Mouse (Mus musculus): Measurements from ENCODE around the gene Ano10. TPM values are rescaled to one million over a fixed set of nuclear protein-coding genes. Genes with fewer than 3 reads are reported as not detected.

The Ano10 gene
- 24.7 and 35.3 TPM in 2 replicates for total RNA-seq (2014; rRNA removed)
- polyA plus RNA-seq (2015; fragmentation: Nextera tagmentation; extraction: Ambion mirVana), result 26.3 and 32.0 TPM in 2 replicates

DNA sequence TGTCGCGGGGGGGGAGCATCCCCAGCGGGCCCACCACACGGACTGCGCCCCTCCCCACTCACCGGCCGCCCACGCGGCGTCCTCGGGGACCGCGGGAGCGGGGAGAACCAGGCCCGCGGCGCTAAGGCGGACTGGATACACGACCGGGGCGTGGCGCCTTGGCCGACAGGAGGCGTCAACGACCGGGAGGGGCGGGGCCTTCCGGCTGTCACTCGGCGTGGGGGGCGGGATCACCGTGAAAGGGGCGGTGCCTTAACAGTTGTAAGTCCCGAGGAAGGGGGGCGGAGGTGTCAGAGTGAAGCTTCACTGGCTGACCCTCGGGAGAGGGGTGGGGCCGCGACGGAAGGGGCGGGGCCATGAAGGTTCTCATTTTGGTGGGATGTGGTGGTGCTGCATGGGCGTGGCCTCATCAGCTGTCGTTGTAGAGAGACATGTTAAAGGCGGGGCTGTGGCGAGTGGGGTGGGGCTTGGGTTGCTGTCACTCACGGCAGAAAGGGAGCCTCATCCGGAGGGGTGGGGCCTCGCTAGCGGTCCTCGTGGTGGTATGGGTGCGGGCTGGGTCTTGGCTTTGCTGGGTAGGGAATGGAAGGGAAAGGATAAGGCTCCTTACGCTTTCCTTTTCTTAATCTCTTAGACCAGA lies at the start of gene Ano10:
TSS of gene Ano10 (minus strand) at position 182 of the 640 bp plus-strand sequence.
- Histone ChIP-seq H3K4me2 (ENCODE audit: low read depth) (peak within 1 kb of the TSS; percentile 58), H3K36me3 (ENCODE audit: insufficient read depth) (no peaks in the 10 kb centered on the region), H3K4me1 (ENCODE audit: insufficient read depth) (0 out of 2 replicates have a peak, but pooled peaks cover 3% of the 10 kb centered on the region), H3K4me3 (ENCODE audit: low read depth, low read length) (peak within 1 kb of the TSS; percentile 70), H3K9me3 (ENCODE audit: low read length) (no peaks in the 10 kb centered on the region), H3K27me3 (ENCODE audit: insufficient read depth, low read length) (no peaks in the 10 kb centered on the region), H3K27ac (ENCODE audit: low read depth, low read length) (peak within 1 kb of the TSS; percentile 88), H3K9ac (peak within 1 kb of the TSS; percentile 86)
- peak; percentile 50; the same call in 1 of the 2 replicates for TF ChIP-seq CTCF (IDR thresholded peaks at IDR 0.05; ENCODE audit: low read depth)
- under 1% methylated on average over 48 of the region's 51 CpGs for WGBS
- DNase-seq (peak; percentile 97), ATAC-seq (peak; percentile 97)

DNA sequence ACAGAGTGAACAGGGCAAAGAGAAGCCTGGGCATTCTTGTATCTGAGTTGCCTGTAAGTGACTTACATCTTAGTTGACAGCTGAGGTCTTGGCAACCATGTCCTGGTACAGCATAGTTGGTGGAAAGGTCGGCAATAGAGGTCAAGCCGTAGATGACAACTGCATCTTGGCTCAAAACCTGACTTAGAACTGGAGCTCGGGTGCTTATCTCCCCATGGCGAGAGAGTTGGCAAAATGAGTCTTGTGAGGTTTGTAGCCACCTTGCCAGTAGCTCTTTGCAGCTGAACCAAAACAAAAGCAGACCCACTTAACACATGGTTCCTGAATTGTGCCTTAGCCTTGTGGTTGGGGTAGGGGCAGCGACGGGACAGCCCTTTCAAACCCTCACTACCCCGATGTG lies 49.2 kb upstream of the Ano10 start:
- Histone ChIP-seq H3K9ac (no peak overlapping the region), H3K36me3 (ENCODE audit: insufficient read depth) (no peaks in the 10 kb centered on the region), H3K27ac (ENCODE audit: low read depth, low read length) (no peak overlapping the region), H3K4me3 (ENCODE audit: low read depth, low read length) (no peak overlapping the region), H3K9me3 (ENCODE audit: low read length) (no peaks in the 10 kb centered on the region), H3K4me1 (ENCODE audit: insufficient read depth) (no peaks in the 10 kb centered on the region), H3K4me2 (ENCODE audit: low read depth) (no peak overlapping the region), H3K27me3 (ENCODE audit: insufficient read depth, low read length) (no peaks in the 10 kb centered on the region)
- no peak for TF ChIP-seq CTCF (IDR thresholded peaks at IDR 0.05; ENCODE audit: low read depth)
- WGBS, result 84% methylated on average over 7 of the region's 7 CpGs
- ATAC-seq, result no peak
- DNase-seq, result no peak

DNA sequence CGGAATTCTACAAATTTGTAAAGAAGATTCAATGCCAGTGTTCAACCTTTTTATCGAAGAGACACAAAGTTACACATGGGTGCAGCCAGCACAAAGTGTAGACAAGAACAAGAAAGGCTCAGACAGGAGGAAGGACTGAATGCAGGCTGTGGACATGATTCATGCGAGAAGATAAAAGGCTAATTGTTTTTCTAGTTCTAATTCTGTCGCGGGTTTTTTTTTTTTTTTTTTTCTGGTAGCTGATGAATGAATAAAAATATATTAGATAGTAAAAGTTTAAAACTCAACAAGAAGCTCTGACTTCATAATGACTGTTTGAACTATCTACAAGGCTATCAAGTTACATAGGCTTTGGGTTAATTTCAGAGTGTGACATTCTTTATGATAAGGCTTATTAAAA lies 45.7 kb upstream of the Ano10 start:
- WGBS, result 54% methylated on average over 5 of the region's 5 CpGs
- ATAC-seq (no peak), DNase-seq (no peak)
- Histone ChIP-seq H3K27ac (ENCODE audit: low read depth, low read length) (no peak overlapping the region), H3K4me2 (ENCODE audit: low read depth) (no peak overlapping the region), H3K4me1 (ENCODE audit: insufficient read depth) (no peaks in the 10 kb centered on the region), H3K4me3 (ENCODE audit: low read depth, low read length) (no peak overlapping the region), H3K9ac (no peak overlapping the region), H3K27me3 (ENCODE audit: insufficient read depth, low read length) (no peaks in the 10 kb centered on the region), H3K36me3 (ENCODE audit: insufficient read depth) (no peaks in the 10 kb centered on the region), H3K9me3 (ENCODE audit: low read length) (no peaks in the 10 kb centered on the region)
- TF ChIP-seq CTCF (IDR thresholded peaks at IDR 0.05; ENCODE audit: low read depth), result no peak

DNA sequence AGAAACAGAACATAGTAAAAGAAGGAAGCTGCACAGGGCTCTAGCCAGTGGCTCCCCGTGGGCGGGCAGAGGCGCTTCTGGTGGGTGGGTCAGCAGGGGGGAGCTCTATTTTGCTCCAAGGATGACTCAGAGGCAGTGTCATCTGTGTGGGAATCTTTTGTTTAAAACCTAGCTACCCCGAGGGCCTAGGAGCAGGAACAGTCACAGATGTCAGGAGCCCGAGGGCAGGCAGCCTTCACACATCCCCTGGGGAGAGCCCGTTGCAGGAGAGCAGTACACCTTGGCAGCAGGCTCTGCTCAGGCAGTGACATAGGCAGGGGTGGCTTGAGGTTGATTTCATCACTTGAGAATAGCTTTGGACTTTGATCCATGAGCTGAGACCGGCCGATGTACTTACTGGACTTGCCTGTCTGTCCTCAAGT lies 43.3 kb upstream of the Ano10 start:
- H3K27me3 ChIP-seq (ENCODE audit: insufficient read depth, low read length), result no peaks in the 10 kb centered on the region
- TF ChIP-seq CTCF (IDR thresholded peaks at IDR 0.05; ENCODE audit: low read depth), result no peak
- DNase-seq, result no peak
- H3K4me3 ChIP-seq (ENCODE audit: low read depth, low read length), result no peak overlapping the region
- no peak overlapping the region for H3K4me2 ChIP-seq (ENCODE audit: low read depth)
- no peaks in the 10 kb centered on the region for H3K9me3 ChIP-seq (ENCODE audit: low read length)
- H3K27ac ChIP-seq (ENCODE audit: low read depth, low read length), result no peak overlapping the region
- H3K36me3 ChIP-seq (ENCODE audit: insufficient read depth), result no peaks in the 10 kb centered on the region
- WGBS, result 52% methylated on average over 8 of the region's 8 CpGs
- H3K9ac ChIP-seq, result no peak overlapping the region
- ATAC-seq, result no peak
- no peaks in the 10 kb centered on the region for H3K4me1 ChIP-seq (ENCODE audit: insufficient read depth)

DNA sequence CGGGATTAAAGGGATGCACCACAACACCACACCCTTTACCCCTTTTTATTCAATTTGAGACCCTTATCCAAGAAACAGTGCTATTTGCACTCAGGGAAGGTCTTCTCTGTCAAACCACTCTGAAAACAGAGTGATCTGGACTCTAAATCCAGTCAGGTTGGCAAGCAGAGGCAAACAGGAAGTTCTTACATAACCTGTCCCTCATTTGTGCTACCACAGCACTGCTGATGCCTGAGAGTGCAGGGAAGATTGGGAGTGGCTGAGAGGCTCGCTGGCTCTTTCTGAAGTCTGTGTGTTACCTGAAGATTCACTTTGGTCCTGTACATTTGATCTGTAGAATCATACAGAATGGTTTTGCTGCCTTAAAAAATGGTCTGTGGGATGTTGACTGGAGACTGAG lies 42.5 kb upstream of the Ano10 start:
- no peaks in the 10 kb centered on the region for H3K36me3 ChIP-seq (ENCODE audit: insufficient read depth)
- H3K27me3 ChIP-seq (ENCODE audit: insufficient read depth, low read length), result no peaks in the 10 kb centered on the region
- H3K4me2 ChIP-seq (ENCODE audit: low read depth), result no peak overlapping the region
- DNase-seq, result no peak
- ATAC-seq, result no peak
- no peaks in the 10 kb centered on the region for H3K9me3 ChIP-seq (ENCODE audit: low read length)
- H3K4me3 ChIP-seq (ENCODE audit: low read depth, low read length), result no peak overlapping the region
- WGBS, result 74% methylated on average over 2 of the region's 2 CpGs
- no peak overlapping the region for H3K9ac ChIP-seq
- H3K27ac ChIP-seq (ENCODE audit: low read depth, low read length), result no peak overlapping the region
- no peaks in the 10 kb centered on the region for H3K4me1 ChIP-seq (ENCODE audit: insufficient read depth)
- no peak for TF ChIP-seq CTCF (IDR thresholded peaks at IDR 0.05; ENCODE audit: low read depth)

DNA sequence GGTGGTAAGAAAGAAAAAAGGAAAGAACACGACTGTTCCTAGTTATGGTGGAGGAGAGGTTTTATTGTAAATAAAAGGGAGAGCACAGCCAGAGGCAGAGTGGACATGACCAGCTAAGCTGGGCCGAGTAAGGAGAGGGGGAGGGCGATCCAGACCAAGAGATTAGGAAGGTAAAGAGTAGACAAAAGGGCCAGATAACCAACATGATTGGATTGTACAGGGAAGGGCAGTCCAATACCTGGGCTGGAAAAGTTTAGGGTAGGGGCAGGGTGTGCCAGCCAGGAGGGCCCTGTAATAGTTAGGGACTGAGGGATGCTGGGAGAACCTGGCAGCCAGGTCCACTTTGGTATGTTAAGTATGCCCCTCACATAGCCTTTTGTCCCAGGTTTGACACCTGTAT lies 34.0 kb upstream of the Ano10 start:
- Histone ChIP-seq H3K4me1 (ENCODE audit: insufficient read depth) (no peaks in the 10 kb centered on the region), H3K9ac (no peak overlapping the region), H3K9me3 (ENCODE audit: low read length) (no peaks in the 10 kb centered on the region), H3K27ac (ENCODE audit: low read depth, low read length) (no peak overlapping the region), H3K4me2 (ENCODE audit: low read depth) (no peak overlapping the region), H3K4me3 (ENCODE audit: low read depth, low read length) (no peak overlapping the region), H3K36me3 (ENCODE audit: insufficient read depth) (no peaks in the 10 kb centered on the region), H3K27me3 (ENCODE audit: insufficient read depth, low read length) (no peaks in the 10 kb centered on the region)
- ATAC-seq (no peak), DNase-seq (no peak)
- 62% methylated on average over 3 of the region's 3 CpGs for WGBS
- TF ChIP-seq CTCF (IDR thresholded peaks at IDR 0.05; ENCODE audit: low read depth), result no peak

DNA sequence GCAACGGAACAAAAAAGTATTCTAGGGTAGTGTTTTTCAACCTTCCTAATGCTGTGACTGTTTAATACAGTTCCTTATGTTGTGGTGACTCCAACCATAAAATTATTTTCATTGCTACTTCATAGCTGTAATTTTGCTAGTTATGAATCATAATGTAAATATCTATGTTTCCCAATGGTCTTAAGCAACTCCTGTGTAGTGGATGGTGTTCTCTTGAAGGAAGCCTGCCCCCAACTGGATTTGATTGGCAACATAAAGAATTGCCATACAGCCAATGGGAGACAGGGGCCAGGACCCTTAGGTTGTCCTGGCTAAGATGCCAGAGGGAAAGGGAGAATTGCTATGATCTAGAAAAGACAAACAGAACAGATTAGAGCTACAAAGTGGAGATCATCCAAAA lies 31.8 kb upstream of the Ano10 start:
- ATAC-seq, result no peak
- no peaks in the 10 kb centered on the region for H3K36me3 ChIP-seq (ENCODE audit: insufficient read depth)
- 96% methylated on average over 1 of the region's 1 CpGs for WGBS

More for the DNA sequence above, 31.8 kb upstream of the Ano10 start:
- DNase-seq, result no peak
- H3K27me3 ChIP-seq (ENCODE audit: insufficient read depth, low read length), result no peaks in the 10 kb centered on the region
- TF ChIP-seq CTCF (IDR thresholded peaks at IDR 0.05; ENCODE audit: low read depth), result no peak
- no peak overlapping the region for H3K4me3 ChIP-seq (ENCODE audit: low read depth, low read length)
- H3K4me1 ChIP-seq (ENCODE audit: insufficient read depth), result no peaks in the 10 kb centered on the region
- H3K9me3 ChIP-seq (ENCODE audit: low read length), result no peaks in the 10 kb centered on the region
- H3K4me2 ChIP-seq (ENCODE audit: low read depth), result no peak overlapping the region
- no peak overlapping the region for H3K9ac ChIP-seq
- no peak overlapping the region for H3K27ac ChIP-seq (ENCODE audit: low read depth, low read length)

Data from forebrain, postnatal 0 days (tissue).